Mouse (Mus musculus) embryonic facial prominence, embryonic 14.5 days (tissue): ENCODE measurements around the gene Mxd1. TPM values are rescaled to one million over a fixed set of nuclear protein-coding genes. Genes with fewer than 3 reads are reported as not detected.

Source experiments
- ATAC-seq: fragments of 200-750 bp; cut with Nextera tagmentation; 2 replicates; pipeline ENCODE4 v1.8.0; 2017; ENCODE audit warnings: low read depth, moderate number of reproducible peaks, moderate TSS enrichment
- DNase-seq: peaks from one replicate; pipeline ENCODE4 v3.0.0-alpha.2; 2015; ENCODE audit warnings: low spot score
- H3K27ac ChIP-seq: fragments of 300-500 bp; sonication (generic); replicated peaks from 2 replicates; pipeline ENCODE4 v1.5.1; 2014; ENCODE audit warnings: low read depth, mild to moderate bottlenecking, low read length, moderate library complexity
- H3K27me3 ChIP-seq: fragments of 300-500 bp; sonication (generic); replicated peaks from 2 replicates; pipeline ENCODE4 v1.6.1; 2014; ENCODE audit warnings: low read length; ENCODE audit not compliant: control insufficient read depth, insufficient read depth
- H3K36me3 ChIP-seq: fragments of 300-500 bp; sonication (generic); 2 replicates; pipeline ENCODE4 v1.6.1; 2014; ENCODE audit warnings: low read length, mixed read lengths; ENCODE audit not compliant: control insufficient read depth, insufficient read depth
- H3K4me1 ChIP-seq: fragments of 300-500 bp; sonication (generic); 2 replicates; pipeline ENCODE4 v1.6.1; 2014; ENCODE audit warnings: antibody characterized with exemption, low read length; ENCODE audit not compliant: control insufficient read depth, insufficient read depth
- H3K4me2 ChIP-seq: fragments of 300-500 bp; sonication (generic); 2 replicates; pipeline ENCODE4 v1.6.1; 2014; ENCODE audit warnings: low read depth, mild to moderate bottlenecking, low read length, moderate library complexity, mixed read lengths
- H3K4me3 ChIP-seq: fragments of 300-500 bp; sonication (generic); 2 replicates; pipeline ENCODE4 v1.5.1; 2014; ENCODE audit warnings: low read depth, mild to moderate bottlenecking, low read length
- H3K9ac ChIP-seq: fragments of 300-500 bp; sonication (generic); 2 replicates; pipeline ENCODE4 v1.6.1; 2014; ENCODE audit warnings: low read depth, mild to moderate bottlenecking, low read length, moderate library complexity, mixed read lengths
- H3K9me3 ChIP-seq: fragments of 300-500 bp; sonication (generic); 2 replicates; pipeline ENCODE4 v1.6.1; 2016; ENCODE audit warnings: low read length; ENCODE audit not compliant: control insufficient read depth
- WGBS: fragments of 180-500 bp; shearing (Covaris S2); extraction: QIAGEN DNeasy Blood & Tissue Kit; methylation state at CpG from one replicate; pipeline ENCODE4 v1.1.7; 2014; 5-methylcytosine and 5-hydroxymethylcytosine counted together
- polyA plus RNA-seq: library from polyadenylated mRNA; unstranded; fragments of >200 nt; fragmentation: Nextera tagmentation; extraction: Ambion mirVana; gene quantifications from 2 replicates; pipeline ENCODE4 v1.2.1, GENCODE M21; 2014

Gene Mxd1
- polyA plus RNA-seq, 1 experiment from 2014 or later = 10.3 TPM

DNA sequence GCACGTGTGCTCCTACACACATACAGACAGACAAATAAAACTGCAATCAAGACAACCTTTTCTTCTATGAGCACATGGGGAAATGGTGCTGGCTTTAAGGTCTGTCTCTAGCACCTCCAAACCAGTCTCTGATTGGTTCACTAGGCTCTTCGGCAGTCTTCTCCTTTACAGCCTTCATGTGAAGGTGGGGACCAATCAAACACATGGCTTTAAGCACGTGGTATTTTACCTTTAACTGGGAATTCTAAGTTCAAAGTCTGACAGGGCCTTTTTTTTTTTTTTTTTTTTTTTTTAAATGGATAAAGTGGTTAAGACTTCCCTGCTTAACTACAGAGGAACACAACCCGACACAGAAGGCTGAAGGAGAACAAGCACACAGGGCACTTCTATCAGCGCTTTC lies 3.9 kb downstream of the Mxd1 start:
- peaks cover 38% of the 10 kb centered on the region for H3K36me3 ChIP-seq
- no peak overlapping the region for H3K4me3 ChIP-seq
- DNase-seq (no peak), ATAC-seq (no peak)
- H3K27ac ChIP-seq = no peak overlapping the region
- H3K4me1 ChIP-seq = peaks cover 12% of the 10 kb centered on the region; the same call in 1 of the 2 replicates
- no peak overlapping the region for H3K4me2 ChIP-seq
- H3K9ac ChIP-seq = no peak overlapping the region
- no peaks in the 10 kb centered on the region for H3K27me3 ChIP-seq
- no peaks in the 10 kb centered on the region for H3K9me3 ChIP-seq
- 82% methylated on average over 5 of the region's 5 CpGs for WGBS

DNA sequence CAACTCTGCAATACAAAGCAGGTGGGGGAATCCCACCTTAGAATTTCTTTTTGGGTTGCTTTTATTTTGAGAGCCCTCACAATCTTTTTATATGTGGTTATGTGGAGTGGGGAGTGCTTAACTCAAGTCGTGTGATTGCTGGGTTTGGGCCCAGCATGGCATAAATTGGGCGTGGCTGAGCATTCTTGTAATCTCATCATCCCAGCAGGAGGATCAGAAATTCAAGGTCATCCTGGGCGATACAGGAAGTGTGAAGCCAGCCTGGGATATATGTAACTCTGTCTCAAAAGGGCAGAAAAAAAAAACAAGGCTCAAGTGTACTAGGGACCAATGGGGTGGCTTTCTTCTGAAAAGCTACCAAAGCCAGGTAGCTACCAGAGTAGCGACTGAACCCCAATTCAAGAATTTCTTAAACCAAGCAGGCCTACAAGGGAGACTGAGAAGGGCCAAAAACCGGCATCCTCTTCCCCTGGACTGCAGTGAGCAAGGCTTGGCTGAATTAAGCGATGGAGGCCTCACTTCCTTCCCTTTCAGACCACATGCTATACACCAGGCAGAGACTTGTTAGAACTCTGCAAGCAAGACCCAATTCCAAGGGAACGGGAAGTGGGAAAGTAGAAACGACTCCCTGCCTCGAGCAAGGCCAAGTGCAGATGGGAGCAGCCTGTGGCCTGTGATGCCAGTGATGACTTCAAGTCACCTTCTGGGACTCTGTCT lies 8.6 kb downstream of the Mxd1 start:
- H3K9ac ChIP-seq = no peak overlapping the region
- no peak overlapping the region for H3K4me2 ChIP-seq
- ATAC-seq = no peak
- H3K9me3 ChIP-seq = no peaks in the 10 kb centered on the region
- no peak overlapping the region for H3K27ac ChIP-seq
- no peak overlapping the region for H3K4me3 ChIP-seq
- DNase-seq = no peak
- H3K4me1 ChIP-seq = no peaks in the 10 kb centered on the region
- WGBS = 77% methylated on average over 9 of the region's 9 CpGs
- H3K36me3 ChIP-seq = peaks cover 60% of the 10 kb centered on the region
- no peaks in the 10 kb centered on the region for H3K27me3 ChIP-seq

DNA sequence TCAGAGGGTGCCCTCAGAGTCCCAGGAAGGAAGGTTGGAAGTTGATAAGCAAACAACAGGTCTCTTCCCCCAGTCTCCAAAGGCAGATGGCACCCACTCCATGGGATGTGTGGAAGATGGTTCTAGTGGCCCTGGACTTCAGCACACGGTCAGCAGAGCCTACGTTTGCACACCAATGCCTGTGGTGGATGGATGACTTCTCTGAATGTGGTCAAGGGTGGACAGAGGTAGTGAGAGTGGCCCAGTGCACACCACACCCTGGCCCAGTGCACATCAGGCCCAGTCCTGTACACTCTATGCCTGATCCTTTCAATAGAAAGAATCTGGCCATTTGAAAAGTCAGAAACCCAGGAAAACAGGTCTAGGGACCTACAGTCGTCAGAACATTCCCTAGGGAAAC lies 10.5 kb downstream of the Mxd1 start:
- no peak overlapping the region for H3K9ac ChIP-seq
- no peak overlapping the region for H3K4me2 ChIP-seq
- no peaks in the 10 kb centered on the region for H3K4me1 ChIP-seq
- H3K36me3 ChIP-seq = peaks cover 61% of the 10 kb centered on the region
- no peak for ATAC-seq
- WGBS = 86% methylated on average over 3 of the region's 3 CpGs
- no peaks in the 10 kb centered on the region for H3K27me3 ChIP-seq
- no peak overlapping the region for H3K4me3 ChIP-seq
- H3K9me3 ChIP-seq = no peaks in the 10 kb centered on the region
- DNase-seq = no peak
- H3K27ac ChIP-seq = no peak overlapping the region

GRCm38 (mm10) chr6:86654270-86654916 lies 14.6 kb downstream of the Mxd1 start:
- Histone ChIP-seq H3K9ac (no peak overlapping the region), H3K4me3 (no peak overlapping the region), H3K4me2 (no peak overlapping the region), H3K27ac (no peak overlapping the region), H3K9me3 (no peaks in the 10 kb centered on the region), H3K27me3 (no peaks in the 10 kb centered on the region), H3K36me3 (peaks cover 60% of the 10 kb centered on the region), H3K4me1 (no peaks in the 10 kb centered on the region)
- no peak for ATAC-seq
- WGBS = 82% methylated on average over 9 of the region's 9 CpGs
- DNase-seq = no peak

DNA sequence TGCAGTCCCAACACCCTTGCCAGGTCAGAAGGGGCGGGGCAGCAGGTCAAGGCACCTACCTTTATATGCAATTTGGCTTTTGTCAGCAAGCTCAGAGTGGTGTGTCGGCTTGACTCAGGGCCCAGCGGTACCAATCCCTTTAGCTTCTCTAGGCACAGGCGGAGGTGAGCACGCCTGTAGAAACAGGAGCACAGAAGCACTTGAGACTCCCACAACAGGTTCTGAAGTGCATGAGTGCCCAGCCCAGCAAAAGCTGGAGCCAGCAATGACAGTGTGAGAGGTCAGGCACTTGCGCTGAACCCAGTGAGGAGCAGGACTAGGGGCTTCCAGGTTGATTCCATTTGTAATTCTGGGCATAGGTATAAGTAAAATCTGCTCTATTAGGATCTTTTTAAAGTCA lies 15.9 kb downstream of the Mxd1 start:
- Histone ChIP-seq H3K9ac (no peak overlapping the region), H3K27ac (no peak overlapping the region), H3K27me3 (no peaks in the 10 kb centered on the region), H3K4me2 (no peak overlapping the region), H3K9me3 (no peaks in the 10 kb centered on the region), H3K4me3 (no peak overlapping the region), H3K4me1 (no peaks in the 10 kb centered on the region), H3K36me3 (peaks cover 54% of the 10 kb centered on the region)
- ATAC-seq (no peak), DNase-seq (no peak)
- 92% methylated on average over 5 of the region's 6 CpGs for WGBS

GRCm38 (mm10) chr6:86646143-86646542 lies 22.8 kb downstream of the Mxd1 start:
- ATAC-seq = no peak
- H3K9ac ChIP-seq = no peak overlapping the region
- no peak for DNase-seq
- H3K27me3 ChIP-seq = no peaks in the 10 kb centered on the region
- H3K9me3 ChIP-seq = no peaks in the 10 kb centered on the region
- WGBS = 77% methylated on average over 7 of the region's 7 CpGs
- H3K36me3 ChIP-seq = peaks cover 23% of the 10 kb centered on the region
- H3K27ac ChIP-seq = no peak overlapping the region
- H3K4me1 ChIP-seq = no peaks in the 10 kb centered on the region
- no peak overlapping the region for H3K4me2 ChIP-seq
- H3K4me3 ChIP-seq = no peak overlapping the region

DNA sequence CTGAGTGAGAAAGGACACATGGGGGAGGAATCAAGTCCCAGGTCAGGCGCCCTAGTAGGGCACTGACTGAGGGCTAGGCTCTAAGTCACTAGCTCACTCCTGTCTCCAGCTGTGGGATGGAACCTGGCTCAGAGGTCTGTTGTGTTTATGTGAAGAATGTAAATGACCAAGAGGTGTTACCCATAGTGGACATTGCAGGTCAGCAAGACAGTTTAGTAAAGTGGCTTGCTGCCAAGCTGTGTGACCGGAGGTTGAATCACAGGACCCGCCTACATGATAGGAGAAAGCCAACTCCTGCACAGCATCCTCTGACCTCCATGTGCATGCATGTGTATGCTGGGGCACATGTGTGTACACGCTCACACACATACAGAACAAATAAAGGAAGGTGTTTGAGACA lies 23.4 kb downstream of the Mxd1 start:
- no peak overlapping the region for H3K27ac ChIP-seq
- no peak overlapping the region for H3K9ac ChIP-seq
- WGBS = 73% methylated on average over 4 of the region's 4 CpGs
- no peaks in the 10 kb centered on the region for H3K27me3 ChIP-seq
- H3K36me3 ChIP-seq = peaks cover 17% of the 10 kb centered on the region; the same call in 1 of the 2 replicates
- ATAC-seq (no peak), DNase-seq (no peak)
- H3K4me2 ChIP-seq = no peak overlapping the region
- no peaks in the 10 kb centered on the region for H3K4me1 ChIP-seq
- H3K9me3 ChIP-seq = no peaks in the 10 kb centered on the region
- H3K4me3 ChIP-seq = no peak overlapping the region

DNA sequence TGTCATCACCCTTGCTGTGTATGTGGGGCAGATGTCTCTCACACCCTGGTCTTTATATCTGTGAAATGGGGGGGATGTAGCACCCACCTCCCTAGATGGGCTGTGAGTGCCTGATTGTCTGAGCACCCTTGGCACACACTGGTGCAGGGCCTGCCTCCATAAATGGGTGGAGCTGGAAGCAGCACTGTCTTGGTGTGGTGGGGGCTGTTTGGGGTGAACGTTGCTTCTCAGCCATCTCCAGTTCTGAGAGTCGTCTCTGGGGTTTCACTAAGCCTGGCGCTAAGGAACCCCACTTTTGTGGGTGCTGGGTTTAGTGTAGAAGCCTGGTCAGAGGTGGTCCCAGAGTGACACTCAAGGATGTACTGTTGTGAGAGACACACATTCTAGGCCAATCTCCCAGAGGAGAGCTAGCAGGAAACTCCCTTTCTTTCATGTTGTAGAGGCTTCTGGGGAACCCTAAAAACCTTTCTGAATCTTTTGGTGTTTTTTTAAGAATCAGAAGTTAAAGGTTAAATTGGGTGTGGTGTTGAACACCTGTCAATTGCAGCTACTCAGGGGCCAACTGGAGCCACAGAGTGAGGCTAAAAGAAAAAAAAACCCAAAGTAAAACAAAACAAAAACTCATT lies 24.1 kb downstream of the Mxd1 start:
- no peak overlapping the region for H3K4me2 ChIP-seq
- H3K36me3 ChIP-seq = peaks cover 10% of the 10 kb centered on the region; the same call in 1 of the 2 replicates
- H3K4me3 ChIP-seq = no peak overlapping the region
- H3K9me3 ChIP-seq = no peaks in the 10 kb centered on the region
- no peak for DNase-seq
- no peaks in the 10 kb centered on the region for H3K27me3 ChIP-seq
- 69% methylated on average over 3 of the region's 3 CpGs for WGBS
- no peak overlapping the region for H3K9ac ChIP-seq
- ATAC-seq = no peak
- H3K4me1 ChIP-seq = no peaks in the 10 kb centered on the region
- H3K27ac ChIP-seq = no peak overlapping the region
